Mouse (Mus musculus) heart, adult 8-10 months (tissue): ENCODE results near the gene Psmc1. TPM values are rescaled to one million over a fixed set of nuclear protein-coding genes. Genes with fewer than 3 reads are reported as not detected.

Experiments used
- DNase-seq: peaks from one replicate; pipeline ENCODE4 v3.0.0; 2022; ENCODE audit warnings: low spot score
- total RNA-seq, 4 experiments: library from RNA; stranded (reverse); gene quantifications; 2 replicates each; pipeline ENCODE4 v1.2.4; 2022

Gene Psmc1
- total RNA-seq, 4 experiments from 2014 or later = 125 to 153 (median 140) TPM

DNA sequence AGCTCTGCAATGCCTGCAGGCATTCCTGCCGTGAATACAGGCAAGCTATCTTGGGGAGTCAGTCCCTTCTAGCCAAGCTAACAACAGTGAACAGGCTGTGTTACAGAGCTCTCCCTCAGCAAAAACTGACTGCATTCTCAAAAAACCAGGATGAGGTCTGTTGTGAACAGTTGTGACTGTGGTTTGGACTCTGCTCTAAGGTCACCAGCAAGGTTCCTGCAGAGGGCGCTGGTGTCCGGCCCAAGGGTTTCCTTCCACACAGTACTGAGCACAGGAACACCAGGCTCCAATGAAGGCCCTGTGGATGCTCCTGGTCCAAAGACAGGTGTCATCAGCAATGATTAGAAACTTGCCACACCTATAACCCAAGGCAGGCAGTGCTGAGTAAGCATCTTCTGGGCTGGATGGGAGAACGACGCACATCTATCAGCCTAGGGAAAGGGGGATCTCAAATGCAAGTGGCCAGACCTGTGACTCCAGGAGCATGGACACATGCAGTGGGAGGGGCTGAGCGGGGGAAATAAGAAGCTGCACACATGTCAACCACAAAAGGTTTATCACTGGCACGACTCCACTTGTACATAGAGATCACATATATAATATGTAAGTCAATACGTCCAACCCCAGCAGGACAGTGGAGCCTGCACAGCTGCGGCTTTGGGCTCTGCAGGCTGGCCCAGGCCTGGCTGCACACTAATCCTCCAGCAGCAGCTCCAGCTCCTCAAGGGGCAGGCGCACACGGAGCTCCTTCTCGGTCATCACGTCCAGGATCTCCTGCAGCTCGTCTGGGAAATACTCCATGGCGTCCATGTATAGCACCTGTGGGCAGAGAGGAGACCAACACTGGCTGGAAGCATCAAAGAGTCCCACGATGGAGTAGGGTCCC is 15.2 kb downstream of the Psmc1 start:
- DNase-seq = no peak

DNA sequence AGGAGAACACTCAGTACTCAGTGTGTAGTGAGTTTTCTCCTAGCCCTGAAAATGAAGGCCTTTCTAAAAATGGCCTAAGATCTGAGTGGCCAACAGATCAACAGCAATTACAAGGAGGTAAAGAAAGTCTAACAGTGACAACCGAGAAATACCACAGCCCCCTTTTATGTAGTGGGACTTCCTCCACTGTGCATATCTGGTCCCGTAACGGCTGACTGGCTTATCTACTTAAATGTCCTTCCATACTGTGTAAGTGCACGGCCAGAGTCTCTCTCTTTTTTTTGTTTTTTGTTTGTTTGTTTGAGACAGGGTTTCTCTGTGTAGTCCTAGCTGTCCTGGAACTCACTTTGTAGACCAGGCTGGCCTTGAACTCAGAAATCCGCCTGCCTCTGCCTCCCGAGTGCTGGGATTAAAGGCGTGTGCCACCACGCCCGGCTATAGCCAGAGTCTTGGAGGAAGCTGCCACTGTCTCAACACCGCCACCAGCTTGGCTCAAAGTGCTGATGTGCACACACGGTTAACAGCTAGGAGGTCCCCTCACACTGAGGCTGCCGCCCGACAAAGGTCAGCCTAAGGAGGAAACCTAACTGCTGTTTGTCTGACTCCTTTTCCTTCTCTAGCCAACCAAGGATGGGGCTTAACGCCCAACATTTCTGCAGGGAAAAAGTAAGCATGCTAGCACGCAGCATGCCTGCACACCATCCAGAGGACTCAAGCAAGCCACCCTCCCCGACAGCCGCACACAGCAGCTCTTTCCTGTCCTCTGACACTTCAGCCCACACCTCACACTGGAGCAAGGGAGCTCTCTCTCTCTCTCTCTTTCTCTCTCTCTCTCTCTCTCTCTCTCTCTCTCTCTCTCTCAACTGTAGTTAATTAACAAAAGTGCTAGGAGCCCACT is 17.3 kb downstream of the Psmc1 start:
- DNase-seq = no peak

DNA sequence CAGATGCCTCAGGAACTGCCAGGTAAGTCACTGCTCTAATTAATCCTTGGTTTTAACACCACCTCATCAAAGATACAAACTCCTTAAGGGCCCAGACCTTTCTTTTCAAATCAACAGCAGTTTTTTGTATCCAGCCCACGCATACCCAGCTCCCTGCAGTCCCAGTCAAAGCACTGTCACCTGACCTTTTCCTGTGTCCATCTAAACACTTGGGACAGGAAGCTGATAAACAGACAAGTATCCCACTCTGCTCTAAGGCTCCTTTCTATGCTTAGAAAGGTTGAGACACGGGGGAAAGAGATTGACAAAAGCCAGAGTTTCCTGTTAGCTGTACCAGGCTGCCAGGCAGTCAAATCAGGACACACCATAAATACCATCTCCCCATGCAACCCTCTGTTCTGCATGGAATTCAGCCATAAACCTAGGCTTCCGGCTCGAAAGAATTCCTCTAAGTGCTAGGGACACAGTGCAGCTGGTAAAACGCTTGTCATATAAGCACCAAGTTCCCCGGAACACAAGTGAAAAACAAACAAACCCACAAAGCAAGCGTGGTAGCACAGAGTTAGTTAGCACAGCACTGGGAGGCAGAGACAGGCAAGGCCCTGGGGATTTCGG is 18.0 kb downstream of the Psmc1 start:
- DNase-seq = no peak

GRCm38 (mm10) chr12:100128522-100128921 is 18.6 kb downstream of the Psmc1 start:
- DNase-seq = no peak

DNA sequence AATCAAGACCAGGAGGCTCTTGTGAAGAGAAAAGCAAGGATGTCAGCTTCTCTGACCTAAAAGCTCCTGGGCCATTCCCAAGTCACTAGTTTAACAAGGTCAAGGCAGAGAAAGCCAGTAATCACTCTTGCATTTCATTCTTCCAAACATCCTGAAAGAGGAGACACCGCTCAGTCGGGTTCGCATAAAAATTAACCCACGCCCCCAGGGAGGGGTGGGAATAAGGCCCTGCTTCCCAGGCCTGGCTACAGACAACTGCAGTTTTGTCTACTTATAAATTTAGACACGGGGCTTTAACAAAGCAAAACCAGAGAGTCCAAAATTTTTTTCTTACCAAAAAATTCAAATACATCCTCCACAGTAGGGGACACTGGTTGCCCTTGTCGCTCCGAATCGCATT is 19.0 kb downstream of the Psmc1 start:
- DNase-seq = no peak

- no peak for DNase-seq
Measured at GRCm38 (mm10) chr12:100131167-100131566, 21.2 kb downstream of the Psmc1 start.

GRCm38 (mm10) chr12:100131655-100132054 is 21.7 kb downstream of the Psmc1 start:
- DNase-seq = peak; percentile 57

GRCm38 (mm10) chr12:100134395-100134936 is 24.5 kb downstream of the Psmc1 start:
- no peak for DNase-seq

GRCm38 (mm10) chr12:100135117-100135516 is 25.2 kb downstream of the Psmc1 start:
- DNase-seq = no peak

DNA sequence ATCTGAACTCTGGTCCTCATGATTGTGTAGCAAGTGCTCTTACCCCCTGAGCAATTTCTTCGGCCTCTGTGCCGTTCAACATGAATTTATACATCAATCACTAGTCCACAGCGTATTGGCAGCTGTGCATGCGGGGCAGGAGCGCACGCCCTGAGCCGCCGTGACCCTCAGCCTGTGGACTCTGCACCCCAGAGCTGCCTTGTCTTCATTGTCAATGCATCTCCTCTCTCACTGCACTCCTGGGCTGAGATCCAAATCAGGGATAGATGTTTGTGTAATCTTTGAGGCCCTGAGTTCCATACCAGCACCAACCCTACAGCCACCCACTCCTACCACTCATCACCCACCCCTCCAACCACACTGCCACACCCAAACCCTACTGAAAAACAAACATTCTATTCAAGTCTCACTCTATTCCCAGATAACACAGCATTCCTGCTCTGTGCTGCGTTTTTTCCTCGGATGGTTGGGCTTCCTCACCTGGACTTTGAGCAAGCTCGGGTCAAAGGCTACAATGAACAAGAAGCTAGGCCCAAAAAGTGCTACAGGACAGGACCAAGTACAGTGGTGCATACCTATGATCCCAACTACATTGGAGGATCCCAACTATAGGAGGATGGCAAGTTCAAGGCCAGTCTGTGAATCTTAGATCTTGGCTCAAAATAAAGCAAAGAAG is 33.0 kb downstream of the Psmc1 start:
- DNase-seq = no peak

DNA sequence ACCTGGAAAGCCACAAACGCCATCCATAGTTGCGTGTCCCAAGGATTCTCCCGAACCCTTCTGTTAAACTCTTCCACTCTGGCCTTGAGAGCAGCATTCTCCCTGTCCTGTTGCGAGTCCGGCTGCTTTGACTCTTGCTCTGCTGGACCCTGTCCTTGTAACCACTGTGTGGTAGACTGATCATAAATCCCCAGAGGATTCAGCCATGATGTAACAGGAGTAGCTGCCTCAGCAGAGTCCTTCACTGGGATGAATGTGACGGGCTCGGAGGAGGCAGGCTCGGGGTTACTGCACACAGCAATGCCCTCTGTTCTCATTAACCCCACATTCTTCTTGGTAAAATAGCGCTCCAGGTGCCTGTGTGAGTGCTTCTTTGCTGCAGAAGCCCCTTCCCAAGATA is 33.8 kb downstream of the Psmc1 start:
- DNase-seq = no peak

DNA sequence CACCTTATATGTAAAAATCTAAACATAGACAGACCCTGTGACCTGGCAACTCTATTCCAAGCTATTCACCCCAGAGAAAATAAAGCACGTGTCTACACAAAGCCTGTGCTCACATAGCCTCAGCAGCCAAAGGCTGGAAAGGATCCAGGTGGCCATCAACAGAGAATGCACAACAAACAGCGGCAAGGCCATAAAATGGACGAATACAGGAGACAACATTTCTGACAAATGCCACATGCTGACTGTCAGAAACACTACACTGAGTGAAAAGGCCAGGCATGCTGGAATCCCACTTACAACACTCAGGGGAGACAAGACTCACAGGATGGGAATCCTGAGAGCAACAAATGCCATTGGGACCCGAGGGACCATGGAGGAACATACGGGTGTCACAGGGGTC is 34.3 kb downstream of the Psmc1 start:
- no peak for DNase-seq

DNA sequence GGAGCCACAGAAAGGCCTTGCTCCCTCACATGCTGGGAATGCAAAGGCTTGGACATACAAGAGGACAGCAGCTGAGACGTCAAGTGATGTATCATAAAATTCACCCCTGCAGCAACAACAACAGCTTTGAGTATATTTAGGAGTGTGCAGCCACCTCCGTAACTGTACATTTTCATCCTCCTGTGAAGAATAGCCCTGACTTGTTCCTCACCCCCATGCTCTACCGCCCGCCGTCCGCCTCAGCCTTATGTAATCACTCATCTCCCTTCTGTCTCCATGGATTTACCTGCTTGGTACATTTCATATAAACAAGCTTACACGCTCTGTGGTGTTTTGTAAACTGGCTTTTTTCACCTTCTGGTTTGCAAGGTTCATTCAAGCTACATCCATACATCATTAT is 42.5 kb downstream of the Psmc1 start:
- no peak for DNase-seq

GRCm38 (mm10) chr12:100159261-100159975 is 49.5 kb downstream of the Psmc1 start, which contains the start of gene Nrde2:
TSS of gene Nrde2 (minus strand) at chr12:100159653.
- peak; percentile 95 for DNase-seq

DNA sequence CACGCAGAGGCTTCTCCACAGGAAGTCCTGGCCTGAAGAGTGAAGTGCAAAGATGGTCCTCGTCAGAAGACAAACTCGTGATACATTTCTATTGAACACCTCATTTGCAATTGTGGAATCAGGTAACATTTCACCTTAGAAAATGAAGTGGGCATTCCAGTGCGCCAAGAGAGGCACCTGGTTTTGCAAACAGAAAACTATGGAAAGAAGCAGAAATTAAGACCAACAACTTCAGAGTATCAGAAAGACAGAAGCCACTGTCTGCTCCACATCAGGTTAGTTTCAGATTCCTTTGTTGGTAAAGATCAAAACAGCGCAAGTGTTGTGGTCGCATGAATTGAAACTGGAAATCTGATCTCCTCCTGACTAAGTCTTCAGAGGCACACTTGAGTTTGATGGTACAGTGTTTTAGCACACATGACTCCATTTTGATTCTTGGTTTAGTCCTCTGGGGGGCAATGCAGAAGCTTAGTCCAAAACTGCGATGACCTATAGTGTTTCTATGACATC is 55.1 kb downstream of the Psmc1 start:
- no peak for DNase-seq

GRCm38 (mm10) chr12:100166177-100166576 is 56.2 kb downstream of the Psmc1 start:
- no peak for DNase-seq

DNA sequence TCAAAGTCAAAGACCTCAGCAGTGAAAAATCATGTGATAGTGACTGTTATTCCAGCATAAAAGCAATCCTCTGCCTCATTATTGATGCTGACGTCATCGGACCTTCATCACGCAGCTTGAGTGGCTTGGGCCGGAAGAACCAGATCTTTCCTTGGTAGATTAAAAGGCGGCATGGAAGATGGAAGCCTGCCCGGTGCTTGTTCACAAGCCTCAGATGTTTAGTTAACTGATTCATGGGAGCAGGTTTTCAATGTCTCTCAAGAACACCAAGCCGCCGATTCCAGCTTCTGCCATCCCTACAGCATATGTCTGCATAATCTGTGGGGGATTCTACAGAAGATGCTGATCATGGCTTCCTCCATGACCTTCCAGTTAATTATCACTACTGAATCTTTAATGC is 57.0 kb downstream of the Psmc1 start:
- DNase-seq = no peak

DNA sequence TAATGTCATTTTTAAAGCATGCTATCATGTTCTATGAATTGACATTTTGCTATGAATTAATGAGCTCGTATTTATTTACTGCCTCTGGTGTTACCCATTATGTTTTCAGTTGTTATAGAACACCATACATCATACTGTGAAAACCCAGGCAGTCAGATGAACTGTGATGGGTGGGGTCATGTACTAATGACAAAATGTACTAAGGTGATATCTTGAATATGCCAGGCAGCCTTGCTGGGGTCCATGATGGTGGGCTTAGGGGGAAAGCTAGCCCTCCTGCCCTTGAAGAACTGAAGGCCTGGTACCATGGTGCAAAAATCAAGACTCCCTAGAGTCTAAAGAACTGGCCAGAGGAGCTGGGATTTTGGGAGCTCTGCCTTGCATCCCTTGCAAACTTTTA is 57.5 kb downstream of the Psmc1 start:
- no peak for DNase-seq

GRCm38 (mm10) chr12:100167931-100168871 is 58.2 kb downstream of the Psmc1 start:
- DNase-seq = peak; percentile 31
